Mouse (Mus musculus): ENCODE results near the gene Lamc1.

Lamc1 gene

DNA sequence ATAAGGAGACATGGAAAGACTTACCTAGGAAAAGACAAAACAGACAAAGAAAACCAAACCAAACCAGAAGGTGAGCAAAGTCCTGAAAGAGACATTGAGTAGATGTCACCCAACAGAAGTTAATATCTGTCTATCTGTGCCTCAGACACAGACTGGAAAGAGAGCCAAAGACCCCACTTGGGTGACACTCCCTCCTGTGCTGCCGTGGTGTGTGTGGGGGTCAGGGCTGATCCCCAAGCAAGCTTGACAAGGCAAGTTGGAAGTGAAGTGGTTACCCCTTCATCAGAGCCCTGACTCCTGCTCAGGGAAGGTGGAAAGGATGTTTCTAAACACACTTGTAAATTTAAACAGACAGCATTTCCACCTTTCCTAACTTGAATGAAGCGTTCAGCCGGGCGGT, 140.2 kb downstream of the Lamc1 start:
- no peak for DNase-seq (ENCODE audit: low read depth, low spot score)

DNA sequence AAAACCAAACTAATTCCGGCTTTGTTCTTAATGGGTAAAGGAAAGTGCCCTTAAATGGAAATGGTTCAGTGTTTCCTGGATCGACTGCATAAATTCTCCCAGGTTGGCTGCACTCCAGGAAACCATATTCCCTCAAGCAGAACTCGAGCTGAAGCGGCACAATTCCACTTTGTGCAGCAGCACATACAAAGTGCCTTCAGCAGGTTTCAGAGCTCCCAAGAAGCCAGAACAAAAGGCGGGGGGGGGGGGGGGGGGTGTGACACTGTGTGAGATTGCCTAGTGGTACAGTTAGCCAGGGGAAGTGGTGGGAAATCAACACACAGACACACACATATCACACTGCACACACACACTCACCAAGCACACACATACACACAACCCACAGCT, 140.7 kb downstream of the Lamc1 start:
- DNase-seq (ENCODE audit: low read depth, low spot score) = no peak

DNA sequence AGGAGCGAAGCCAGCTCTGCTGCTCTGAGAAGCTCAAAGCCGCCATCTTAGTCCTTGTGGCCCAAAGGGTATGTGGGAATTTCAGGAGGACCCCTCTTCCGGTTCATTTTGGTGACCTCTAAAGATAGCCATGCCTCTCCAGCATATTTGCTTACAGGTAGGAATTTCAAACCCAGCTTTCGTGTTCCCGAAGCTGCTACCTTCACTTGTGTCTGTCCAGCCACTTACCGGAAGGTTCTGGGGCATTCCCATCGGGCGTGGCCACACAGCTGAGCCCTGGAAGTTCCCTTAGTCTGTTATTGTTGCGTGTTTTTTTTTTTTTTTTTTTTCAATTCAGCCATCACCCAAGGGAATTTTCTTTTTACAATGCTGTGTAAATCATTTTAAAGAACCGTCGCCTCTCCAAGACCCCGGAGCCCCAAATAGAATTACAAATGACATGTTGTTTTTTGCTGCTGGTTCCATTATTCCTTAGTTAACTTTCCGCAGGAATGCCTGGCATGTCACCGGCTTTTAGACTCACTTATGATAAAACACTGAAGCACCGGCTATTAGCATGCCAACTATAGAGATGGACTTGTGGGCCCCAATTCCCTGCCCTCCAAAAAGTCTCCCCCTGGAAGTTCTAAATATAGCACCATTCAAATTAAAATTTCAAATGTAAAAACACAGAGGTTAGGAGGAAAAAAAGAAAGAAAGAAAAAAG, 141.2 kb downstream of the Lamc1 start:
- no peak for DNase-seq (ENCODE audit: low read depth, low spot score)

DNA sequence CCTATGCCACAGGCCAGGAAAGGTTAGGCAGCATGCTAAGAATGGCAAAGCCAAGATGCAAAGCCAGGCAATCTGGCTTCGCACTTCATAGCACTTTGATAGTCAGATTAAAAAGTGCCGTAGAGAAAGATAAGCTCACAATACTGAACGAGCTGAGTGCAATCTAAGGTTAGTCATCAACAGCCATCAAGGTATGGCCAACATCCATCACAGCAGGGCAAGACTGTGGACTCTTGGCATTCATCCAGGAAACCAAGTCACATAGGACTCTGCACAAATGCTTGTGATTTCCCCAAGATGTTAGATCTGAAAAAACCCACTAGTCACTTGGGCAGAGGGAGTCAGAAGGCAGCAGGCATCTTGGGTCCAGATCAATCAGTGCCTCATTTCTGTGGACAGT, 144.5 kb downstream of the Lamc1 start:
- no peak for DNase-seq (ENCODE audit: low read depth, low spot score)

DNA sequence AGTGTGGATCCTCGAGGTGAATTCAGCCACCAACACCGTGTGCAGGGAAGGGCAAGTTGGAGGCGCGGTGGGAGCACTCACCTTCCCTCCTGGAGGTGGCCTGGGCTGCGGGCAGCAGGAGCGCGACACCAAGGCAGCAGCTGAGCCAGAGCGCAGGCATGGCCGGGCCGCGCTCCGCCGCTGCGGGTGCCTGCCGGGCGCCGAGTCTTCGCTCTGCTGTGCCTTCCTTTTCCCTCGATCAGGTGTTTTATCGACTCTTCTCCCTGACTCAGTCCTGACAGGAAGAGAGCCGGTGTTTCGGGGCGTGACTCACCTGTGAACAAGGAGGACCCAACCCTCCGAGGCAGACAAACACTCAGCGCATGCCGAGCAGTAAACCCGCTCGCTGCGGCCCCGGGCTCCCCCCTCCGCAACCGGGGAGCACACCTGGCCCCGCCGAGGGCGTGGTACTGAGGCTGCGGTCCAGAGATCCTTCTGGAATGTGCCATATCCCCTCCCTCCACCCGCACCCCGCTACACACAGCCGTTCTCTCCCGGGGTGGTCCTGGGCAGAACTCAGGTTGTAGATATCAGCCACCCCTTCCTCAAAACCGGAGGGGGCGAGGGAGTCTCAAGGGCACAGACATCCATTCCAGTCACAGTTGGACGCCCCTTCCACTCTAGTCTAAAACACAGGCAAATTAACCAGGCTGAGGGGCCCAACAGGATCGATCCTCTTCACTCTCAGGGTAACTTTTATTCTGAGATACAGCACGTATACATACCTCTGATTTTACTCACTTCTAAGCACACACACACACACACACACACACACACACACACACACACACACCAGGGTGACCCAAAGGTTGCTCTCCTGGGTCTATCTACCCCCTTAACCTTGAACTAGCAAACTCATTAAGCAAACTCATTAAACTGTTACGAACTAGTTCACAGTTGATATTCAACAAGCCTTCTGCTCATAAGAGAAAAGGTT, 146.5 kb downstream of the Lamc1 start, which contains the start of gene Lamc2:
Gene Lamc2, minus strand, starts transcription at position 620 of the 976 bp plus-strand sequence.
- DNase-seq (ENCODE audit: low read depth, low spot score) = no peak

DNA sequence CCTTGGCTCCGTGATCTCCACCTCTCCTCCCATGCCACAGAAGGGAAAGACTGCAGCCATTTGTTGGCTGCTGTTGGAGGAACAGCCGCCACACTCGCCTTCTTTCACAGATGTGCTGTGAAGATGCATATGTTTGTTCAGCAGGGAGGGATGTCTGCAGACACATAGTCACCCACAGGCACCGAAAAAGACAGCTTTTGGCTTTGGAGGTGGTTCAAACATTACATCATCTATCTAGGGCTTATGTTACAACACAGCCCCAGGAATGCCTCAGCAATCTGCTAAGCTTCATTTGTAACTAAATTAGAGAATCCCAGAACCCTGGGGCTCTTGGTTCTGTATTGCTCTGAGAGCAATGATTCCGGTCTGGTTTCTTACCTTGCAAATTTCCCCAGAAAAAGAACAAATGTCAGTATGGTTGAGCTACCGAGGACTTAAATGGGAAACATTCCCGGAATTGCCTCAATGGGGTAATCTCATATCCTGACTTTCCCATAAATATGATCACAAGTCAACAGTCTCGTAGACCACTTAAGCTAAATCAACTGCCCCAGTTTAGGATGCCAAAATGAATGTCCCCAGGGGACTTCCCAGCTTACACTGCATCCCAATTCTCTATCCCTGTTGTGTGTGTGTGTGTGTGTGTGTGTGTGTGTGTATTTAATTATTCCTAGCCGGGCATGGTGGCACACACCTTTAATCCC, 151.8 kb downstream of the Lamc1 start:
- no peak for DNase-seq (ENCODE audit: low read depth, low spot score)

DNA sequence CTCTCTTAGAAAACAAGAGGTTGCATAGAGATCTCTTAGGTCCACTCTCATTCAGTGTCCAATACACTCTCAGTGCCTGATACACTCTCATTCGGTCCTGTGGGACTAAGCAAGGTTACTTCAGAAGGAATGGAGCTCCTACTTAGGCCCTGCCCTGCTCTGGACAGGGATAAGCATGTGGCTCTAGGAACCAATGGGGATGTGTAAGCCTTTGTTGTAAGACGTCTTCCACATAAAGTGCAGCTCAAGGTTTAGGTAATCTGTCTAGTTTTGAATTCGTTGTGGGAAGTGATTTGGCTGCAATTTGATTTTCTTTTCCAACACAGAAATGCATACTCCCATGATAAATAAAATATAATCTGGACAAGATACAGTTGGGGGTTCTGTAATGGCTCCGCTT, 152.4 kb downstream of the Lamc1 start:
- DNase-seq (ENCODE audit: low read depth, low spot score) = no peak

DNA sequence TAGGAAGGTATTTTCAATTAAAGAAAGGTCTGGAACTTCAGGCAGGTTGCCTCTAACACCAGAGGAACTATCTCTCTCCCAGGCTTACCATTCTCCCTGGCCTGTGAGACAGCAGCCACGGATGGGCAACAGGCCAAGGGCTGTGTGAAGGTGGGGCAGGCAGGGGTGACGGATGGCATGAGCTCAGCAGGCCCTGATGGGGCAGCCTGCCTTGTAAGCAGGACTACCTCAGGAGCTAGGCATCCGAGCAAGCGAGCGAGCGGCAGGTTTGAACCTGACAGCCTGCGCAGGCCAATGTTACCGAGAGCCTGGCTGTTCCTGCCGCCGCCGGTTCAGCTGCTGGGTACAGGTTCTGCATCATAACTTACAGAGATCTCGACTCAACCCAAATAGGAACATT, 157.8 kb downstream of the Lamc1 start:
- no peak for DNase-seq (ENCODE audit: low read depth, low spot score)

DNA sequence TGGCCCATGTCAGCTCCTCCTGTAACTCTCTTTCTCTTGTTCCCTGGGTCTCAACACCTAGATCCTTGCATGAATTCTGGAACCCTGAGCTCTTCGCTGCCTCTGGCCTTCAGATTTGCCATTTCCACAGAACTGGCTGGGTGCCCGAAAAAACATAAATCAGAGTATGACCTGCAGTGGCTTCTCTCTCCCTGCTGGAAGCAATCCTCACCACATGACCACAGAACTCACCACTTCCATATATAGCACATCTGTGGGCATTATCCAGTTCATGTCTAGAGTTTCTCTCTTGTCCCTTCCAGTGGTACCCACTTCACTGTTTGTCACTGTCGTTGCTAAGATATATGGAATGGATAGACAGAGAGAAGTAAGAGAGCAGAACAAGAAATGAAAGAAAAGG, 159.3 kb downstream of the Lamc1 start:
- DNase-seq (ENCODE audit: low read depth, low spot score) = no peak

DNA sequence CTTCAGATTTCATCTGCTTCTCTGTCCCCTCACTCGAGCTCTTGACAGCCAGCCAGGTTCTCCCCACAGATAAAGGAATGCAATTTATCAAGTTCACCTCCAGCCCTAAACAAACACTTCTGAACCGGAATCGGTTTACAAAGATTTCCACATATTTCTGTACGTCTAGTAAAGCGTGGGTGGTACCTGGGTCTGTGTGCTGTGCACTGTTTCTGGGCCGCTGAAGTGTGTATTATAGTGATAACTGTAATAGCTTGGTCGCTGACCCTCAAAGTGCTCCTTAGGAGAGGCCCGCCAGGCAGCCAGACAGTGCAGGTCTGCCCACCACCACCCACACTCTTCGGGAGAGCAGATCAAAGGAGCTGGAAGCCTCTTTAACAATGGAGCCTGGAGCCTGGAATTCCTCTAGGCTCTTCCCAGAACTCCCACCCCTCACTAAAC, 160.3 kb downstream of the Lamc1 start:
- DNase-seq (ENCODE audit: low read depth, low spot score) = no peak

DNA sequence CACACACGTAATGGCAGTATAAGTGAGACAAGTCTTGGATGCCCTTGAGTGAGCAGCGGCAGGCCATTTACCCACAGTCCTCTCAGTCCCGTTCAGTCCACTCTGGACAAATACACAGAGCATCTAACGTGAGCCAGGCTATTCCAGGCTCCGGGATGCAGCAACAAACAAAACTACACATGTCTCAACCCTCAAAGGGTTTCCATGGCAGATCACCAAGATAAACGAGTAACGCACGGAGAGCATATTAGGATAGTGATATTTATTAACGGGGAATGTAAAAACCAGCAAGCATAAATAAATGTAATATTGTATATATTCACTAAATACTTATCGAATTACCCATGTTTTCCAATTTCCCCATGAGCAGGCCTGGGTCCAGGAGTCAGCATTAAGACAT, 161.6 kb downstream of the Lamc1 start:
- DNase-seq (ENCODE audit: low read depth, low spot score) = no peak
